Mouse (Mus musculus) testis, adult 2 months (tissue): ENCODE measurements at regions not wholly inside any gene's neighbourhood (a gene's known extent, or its start where the extent isn't known, plus 50 kb on each side); places are given as distances from the start of the nearest gene placed in this dataset.

Experiments used
- H3K27ac ChIP-seq: fragments of 200-500 bp; 2 replicates; pipeline ENCODE4 v1.5.1; 2012; ENCODE audit warnings: low read depth, low read length; ENCODE audit not compliant: control insufficient read depth, insufficient read depth
- H3K27me3 ChIP-seq: fragments of 200-500 bp; 2 replicates; pipeline ENCODE4 v1.6.1; 2012; ENCODE audit warnings: mild to moderate bottlenecking, low read length, moderate library complexity; ENCODE audit not compliant: control insufficient read depth, insufficient read depth
- H3K36me3 ChIP-seq: fragments of 200-500 bp; 2 replicates; pipeline ENCODE4 v1.6.1; 2012; ENCODE audit warnings: mild to moderate bottlenecking, low read length; ENCODE audit not compliant: control insufficient read depth, insufficient read depth
- H3K4me1 ChIP-seq: fragments of 200-500 bp; 2 replicates; pipeline ENCODE4 v1.6.1; 2012; ENCODE audit warnings: low read length; ENCODE audit not compliant: control insufficient read depth, insufficient read depth
- H3K4me3 ChIP-seq: fragments of 200-500 bp; 2 replicates; pipeline ENCODE4 v1.5.1; 2012; ENCODE audit warnings: low read depth, mild to moderate bottlenecking, low read length, moderate library complexity, mixed read lengths; ENCODE audit not compliant: control insufficient read depth
- CTCF ChIP-seq: fragments of 200-500 bp; IDR thresholded peaks from 2 replicates; pipeline ENCODE4 v1.5.1; 2012; ENCODE audit warnings: low read depth, mild to moderate bottlenecking, inconsistent platforms, low read length, moderate library complexity; ENCODE audit not compliant: control insufficient read depth, insufficient read depth, insufficient replicate concordance
- POLR2A ChIP-seq: fragments of 200-500 bp; IDR thresholded peaks from 2 replicates; pipeline ENCODE4 v1.6.1; 2012; ENCODE audit warnings: low read depth, mild to moderate bottlenecking, inconsistent platforms, low read length, moderate library complexity; ENCODE audit not compliant: control insufficient read depth

- TF ChIP-seq CTCF (no peak), POLR2A (no peak)
- Histone ChIP-seq H3K4me1 (no peaks in the 10 kb centered on the region), H3K27me3 (no peaks in the 10 kb centered on the region), H3K36me3 (no peaks in the 10 kb centered on the region), H3K27ac (no peak overlapping the region), H3K4me3 (no peak overlapping the region)
Observed at GRCm38 (mm10) chr14:48852061-48852460, 178.4 kb upstream of the Otx2 start.

- Histone ChIP-seq H3K4me1 (no peaks in the 10 kb centered on the region), H3K27me3 (no peaks in the 10 kb centered on the region), H3K27ac (no peak overlapping the region), H3K36me3 (no peaks in the 10 kb centered on the region), H3K4me3 (no peak overlapping the region)
- TF ChIP-seq POLR2A (no peak), CTCF (no peak)
Observed at GRCm38 (mm10) chr14:48842861-48843260, 169.2 kb upstream of the Otx2 start.

- Histone ChIP-seq H3K27me3 (no peaks in the 10 kb centered on the region), H3K27ac (no peak overlapping the region), H3K36me3 (no peaks in the 10 kb centered on the region), H3K4me3 (no peak overlapping the region), H3K4me1 (no peaks in the 10 kb centered on the region)
- TF ChIP-seq POLR2A (no peak), CTCF (no peak)
Observed at GRCm38 (mm10) chr14:48841278-48841677, 167.7 kb upstream of the Otx2 start.

- H3K27ac ChIP-seq = no peak overlapping the region
- TF ChIP-seq CTCF (no peak), POLR2A (no peak)
- H3K27me3 ChIP-seq = no peaks in the 10 kb centered on the region
- no peak overlapping the region for H3K4me3 ChIP-seq
- no peaks in the 10 kb centered on the region for H3K4me1 ChIP-seq
- H3K36me3 ChIP-seq = no peaks in the 10 kb centered on the region
Observed at GRCm38 (mm10) chr14:48837181-48837580, 163.6 kb upstream of the Otx2 start.

GRCm38 (mm10) chr14:48836071-48836470, 162.5 kb upstream of the Otx2 start:
- Histone ChIP-seq H3K4me1 (no peaks in the 10 kb centered on the region), H3K27ac (no peak overlapping the region), H3K27me3 (no peaks in the 10 kb centered on the region), H3K4me3 (no peak overlapping the region), H3K36me3 (no peaks in the 10 kb centered on the region)
- no peak for TF ChIP-seq POLR2A
- TF ChIP-seq CTCF = no peak

- Histone ChIP-seq H3K27me3 (no peaks in the 10 kb centered on the region), H3K27ac (no peak overlapping the region), H3K36me3 (no peaks in the 10 kb centered on the region), H3K4me1 (no peaks in the 10 kb centered on the region), H3K4me3 (no peak overlapping the region)
- TF ChIP-seq CTCF (no peak), POLR2A (no peak)
Observed at GRCm38 (mm10) chr14:48834416-48834815, 160.8 kb upstream of the Otx2 start.

GRCm38 (mm10) chr14:48826421-48826820, 152.8 kb upstream of the Otx2 start:
- no peak for TF ChIP-seq CTCF
- TF ChIP-seq POLR2A = no peak
- H3K4me1 ChIP-seq = no peaks in the 10 kb centered on the region
- no peak overlapping the region for H3K4me3 ChIP-seq
- H3K27ac ChIP-seq = no peak overlapping the region
- no peaks in the 10 kb centered on the region for H3K27me3 ChIP-seq
- H3K36me3 ChIP-seq = no peaks in the 10 kb centered on the region

- TF ChIP-seq CTCF = no peak
- no peak for TF ChIP-seq POLR2A
- Histone ChIP-seq H3K27me3 (no peaks in the 10 kb centered on the region), H3K27ac (no peak overlapping the region), H3K4me1 (no peaks in the 10 kb centered on the region), H3K36me3 (no peaks in the 10 kb centered on the region), H3K4me3 (no peak overlapping the region)
Observed at GRCm38 (mm10) chr14:48824375-48824774, 150.8 kb upstream of the Otx2 start.
